Mouse (Mus musculus) liver, embryonic 12.5 days (tissue): ENCODE results near the gene Krtap9-3. TPM values are rescaled to one million over a fixed set of nuclear protein-coding genes. Genes with fewer than 3 reads are reported as not detected.

ENCODE experiments used
- ATAC-seq: fragments of 200-750 bp; cut with Nextera tagmentation; 2 replicates; pipeline ENCODE4 v1.8.0; 2017; ENCODE audit warnings: moderate number of reproducible peaks, mild to moderate bottlenecking, moderate library complexity
- H3K27ac ChIP-seq: fragments of 300-500 bp; sonication (generic); 2 replicates; pipeline ENCODE4 v1.5.1; 2016; ENCODE audit warnings: mild to moderate bottlenecking
- H3K27me3 ChIP-seq: fragments of 300-500 bp; sonication (generic); replicated peaks from 2 replicates; pipeline ENCODE4 v1.6.1; 2016; ENCODE audit warnings: mild to moderate bottlenecking, moderate library complexity
- H3K36me3 ChIP-seq: fragments of 300-500 bp; sonication (generic); 2 replicates; pipeline ENCODE4 v1.6.1; 2016; ENCODE audit warnings: mild to moderate bottlenecking, moderate library complexity
- H3K4me1 ChIP-seq: fragments of 300-500 bp; sonication (generic); 2 replicates; pipeline ENCODE4 v1.6.1; 2016
- H3K4me2 ChIP-seq: fragments of 300-500 bp; sonication (generic); 2 replicates; pipeline ENCODE4 v1.6.1; 2016; ENCODE audit warnings: mild to moderate bottlenecking, moderate library complexity
- H3K4me3 ChIP-seq: fragments of 300-500 bp; sonication (generic); 2 replicates; pipeline ENCODE4 v1.5.1; 2016; ENCODE audit warnings: mild to moderate bottlenecking, moderate library complexity
- H3K9ac ChIP-seq: fragments of 300-500 bp; sonication (generic); 2 replicates; pipeline ENCODE4 v1.6.1; 2016; ENCODE audit warnings: mild to moderate bottlenecking, moderate library complexity
- H3K9me3 ChIP-seq: fragments of 300-500 bp; sonication (generic); replicated peaks from 2 replicates; pipeline ENCODE4 v1.6.1; 2016; ENCODE audit warnings: mild to moderate bottlenecking, moderate library complexity
- WGBS: fragments of 180-500 bp; shearing (Covaris S2); methylation state at CpG from one replicate; pipeline ENCODE4 v1.1.7; 2016; ENCODE audit not compliant: insufficient replicate concordance; 5-methylcytosine and 5-hydroxymethylcytosine counted together
- polyA plus RNA-seq: library from polyadenylated mRNA; unstranded; fragments of >200 nt; fragmentation: Nextera tagmentation; extraction: Ambion mirVana; gene quantifications from 2 replicates; pipeline ENCODE4 v1.2.1, GENCODE M21; 2016

The Krtap9-3 gene
- polyA plus RNA-seq, 1 experiment from 2014 or later: not detected

- Histone ChIP-seq H3K4me2 (no peak within 1 kb of the TSS), H3K4me1 (no peaks in the 10 kb centered on the region), H3K4me3 (no peak within 1 kb of the TSS), H3K9ac (no peak within 1 kb of the TSS), H3K27me3 (no peaks in the 10 kb centered on the region), H3K9me3 (no peaks in the 10 kb centered on the region), H3K36me3 (no peaks in the 10 kb centered on the region), H3K27ac (no peak within 1 kb of the TSS)
- ATAC-seq: no peak
- WGBS: 76% methylated on average over 9 of the region's 9 CpGs
Observed at GRCm38 (mm10) chr11:99559366-99559765, 38.5 kb downstream of the Krtap9-3 start, which contains the start of gene Gm11939. TSS of gene Gm11939 (minus strand) at chr11:99559466.

DNA sequence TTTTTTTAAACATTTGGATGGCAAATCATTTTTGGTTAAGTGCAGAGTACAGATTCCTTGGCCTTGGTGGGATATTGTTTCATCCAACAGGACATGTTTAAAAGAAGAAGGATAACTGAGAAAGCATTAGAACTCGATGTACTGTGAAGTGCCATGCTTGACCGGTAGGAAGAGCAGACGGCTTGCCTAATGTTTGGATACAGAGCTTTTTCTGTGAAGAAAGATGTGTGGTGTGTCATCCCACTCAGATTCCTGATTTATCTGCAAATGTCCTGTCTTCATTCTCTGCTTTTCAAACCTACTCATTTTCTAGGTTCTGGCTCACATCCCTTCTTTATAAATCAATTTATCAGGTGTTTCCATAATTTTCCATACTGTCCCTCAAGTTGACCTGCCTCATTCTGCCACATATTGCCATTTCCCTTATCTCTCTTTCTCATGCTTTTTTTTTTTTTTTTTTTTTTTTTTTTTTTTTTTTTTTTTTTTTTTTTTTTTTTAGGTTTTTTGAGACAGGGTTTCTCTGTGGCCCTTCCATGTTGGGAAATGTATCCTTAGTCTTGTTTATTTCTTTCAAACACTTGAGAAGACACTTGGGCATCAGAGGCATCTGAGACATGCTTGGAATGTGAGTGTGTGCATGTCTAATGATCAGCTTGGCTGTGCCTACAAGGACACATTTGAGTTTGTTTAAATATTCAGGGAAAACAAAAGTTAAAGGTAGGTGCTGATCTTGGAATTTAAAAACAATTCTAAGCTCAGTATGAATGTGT, 39.7 kb downstream of the Krtap9-3 start:
- H3K36me3 ChIP-seq: no peaks in the 10 kb centered on the region
- no peak for ATAC-seq
- H3K4me3 ChIP-seq: no peak overlapping the region
- no peak overlapping the region for H3K9ac ChIP-seq
- 57% methylated on average over 3 of the region's 3 CpGs for WGBS
- H3K4me1 ChIP-seq: no peaks in the 10 kb centered on the region
- H3K4me2 ChIP-seq: no peak overlapping the region
- no peaks in the 10 kb centered on the region for H3K27me3 ChIP-seq
- no peaks in the 10 kb centered on the region for H3K9me3 ChIP-seq
- H3K27ac ChIP-seq: no peak overlapping the region

DNA sequence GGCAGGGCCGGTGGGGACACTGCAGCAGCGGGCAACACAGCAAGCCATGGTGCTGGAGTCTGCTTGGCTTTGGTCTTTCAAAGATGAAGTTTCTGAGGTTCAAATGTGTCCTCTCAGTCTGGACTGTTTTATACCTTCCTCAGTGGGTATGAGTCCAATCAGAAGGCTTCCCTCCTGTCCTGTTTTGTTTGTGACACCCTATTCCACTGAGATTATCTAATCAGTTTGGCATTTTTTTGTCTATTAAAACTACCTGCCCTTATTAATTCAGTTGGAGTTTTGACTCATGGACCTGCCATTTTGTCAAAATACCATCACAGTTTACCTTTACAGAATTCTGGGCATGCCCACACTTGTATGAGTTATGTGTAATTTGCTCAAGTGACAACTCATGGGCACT, 41.2 kb downstream of the Krtap9-3 start, which contains the start of gene Krtap3-2:
Gene Krtap3-2, minus strand, starts transcription at position 101 of the 400 bp plus-strand sequence.
- Histone ChIP-seq H3K27ac (no peak within 1 kb of the TSS), H3K4me3 (no peak within 1 kb of the TSS), H3K36me3 (no peaks in the 10 kb centered on the region), H3K9ac (no peak within 1 kb of the TSS), H3K4me1 (no peaks in the 10 kb centered on the region), H3K27me3 (no peaks in the 10 kb centered on the region), H3K4me2 (no peak within 1 kb of the TSS), H3K9me3 (no peaks in the 10 kb centered on the region)
- no peak for ATAC-seq
- WGBS: 53% methylated on average over 2 of the region's 2 CpGs

DNA sequence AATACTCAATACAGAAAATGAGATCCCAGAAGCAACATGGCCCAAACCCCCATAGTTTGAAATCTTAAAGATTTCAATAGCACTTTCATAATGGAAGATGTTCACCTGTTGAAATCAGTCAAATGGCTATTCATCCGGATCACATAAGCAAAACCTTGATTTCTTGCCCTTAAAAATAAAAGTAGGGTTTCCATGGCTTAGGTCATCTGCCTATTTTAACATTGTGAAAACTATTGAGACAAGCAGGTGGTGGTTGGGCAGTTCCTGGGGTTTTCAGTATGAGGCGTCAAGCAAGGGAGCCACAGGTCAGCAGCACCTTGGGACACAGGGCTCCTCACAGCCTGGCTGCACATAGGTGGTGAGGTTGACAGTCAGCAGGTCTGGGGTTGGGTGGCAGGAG, 41.7 kb downstream of the Krtap9-3 start:
- Histone ChIP-seq H3K4me1 (no peaks in the 10 kb centered on the region), H3K4me2 (no peak overlapping the region), H3K27ac (no peak overlapping the region), H3K36me3 (no peaks in the 10 kb centered on the region), H3K9me3 (no peaks in the 10 kb centered on the region), H3K9ac (no peak overlapping the region), H3K4me3 (no peak overlapping the region), H3K27me3 (no peaks in the 10 kb centered on the region)
- WGBS: 52% methylated on average over 2 of the region's 2 CpGs
- ATAC-seq: no peak

DNA sequence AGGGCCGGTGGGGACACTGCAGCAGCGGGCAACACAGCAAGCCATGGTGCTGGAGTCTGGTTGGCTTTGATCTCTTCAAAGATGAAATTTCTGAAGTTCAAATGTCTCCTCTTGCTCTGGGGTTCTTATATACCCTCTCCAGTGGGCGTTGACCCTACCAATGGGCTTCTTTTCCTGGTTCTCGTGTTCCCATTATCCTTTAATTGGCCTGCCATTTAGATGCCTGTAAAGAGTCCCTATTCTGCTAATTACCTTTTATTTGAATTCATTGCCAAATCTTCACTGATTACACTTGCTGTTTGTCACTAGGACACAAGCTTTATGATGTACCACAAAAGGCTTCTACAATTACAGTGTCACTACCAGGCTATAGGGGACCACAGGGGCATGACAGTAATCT, 47.1 kb downstream of the Krtap9-3 start, which contains the start of gene Krtap3-3:
Gene Krtap3-3, minus strand, starts transcription at position 101 of the 400 bp plus-strand sequence.
- H3K4me1 ChIP-seq: no peaks in the 10 kb centered on the region
- no peak for ATAC-seq
- no peak within 1 kb of the TSS for H3K4me2 ChIP-seq
- WGBS: 70% methylated on average over 4 of the region's 4 CpGs
- no peaks in the 10 kb centered on the region for H3K27me3 ChIP-seq
- H3K4me3 ChIP-seq: no peak within 1 kb of the TSS
- no peaks in the 10 kb centered on the region for H3K36me3 ChIP-seq
- no peak within 1 kb of the TSS for H3K9ac ChIP-seq
- H3K27ac ChIP-seq: no peak within 1 kb of the TSS
- H3K9me3 ChIP-seq: no peaks in the 10 kb centered on the region

- Histone ChIP-seq H3K4me3 (no peak overlapping the region), H3K9me3 (no peaks in the 10 kb centered on the region), H3K27ac (no peak overlapping the region), H3K27me3 (no peaks in the 10 kb centered on the region), H3K4me2 (no peak overlapping the region), H3K36me3 (no peaks in the 10 kb centered on the region), H3K9ac (no peak overlapping the region), H3K4me1 (no peaks in the 10 kb centered on the region)
- no peak for ATAC-seq
Observed at GRCm38 (mm10) chr11:99547892-99548291, 50.0 kb downstream of the Krtap9-3 start.

Other genes with a start within 250 kb of the Krtap9-3 start
- gene Krt27, start 247.0 kb downstream of the Krtap9-3 start, polyA plus RNA-seq: not detected in 2 replicates
- gene Krt28, start 223.2 kb downstream of the Krtap9-3 start, polyA plus RNA-seq: 0.07 and 0.11 TPM in 2 replicates
- gene Krt10, start 208.7 kb downstream of the Krtap9-3 start, polyA plus RNA-seq: 5.2 and 6.1 TPM in 2 replicates
- gene Krt12, start 175.8 kb downstream of the Krtap9-3 start, polyA plus RNA-seq: 0.06 TPM in 1 of 2 replicates, not detected in the other
- 23.5 and 24.6 TPM in 2 replicates for gene Krt20, start 160.0 kb downstream of the Krtap9-3 start, polyA plus RNA-seq
- 0.20 and 0.35 TPM in 2 replicates for gene Krt23, start 105.0 kb downstream of the Krtap9-3 start, polyA plus RNA-seq
- gene Krt39, start 76.8 kb downstream of the Krtap9-3 start, polyA plus RNA-seq: not detected in 2 replicates
- not detected in 2 replicates for gene Krt40, start 54.9 kb downstream of the Krtap9-3 start, polyA plus RNA-seq
- not detected in 2 replicates for gene Krtap3-3, start 47.2 kb downstream of the Krtap9-3 start, polyA plus RNA-seq
- gene Krtap3-2, start 41.3 kb downstream of the Krtap9-3 start, polyA plus RNA-seq: not detected in 2 replicates
- gene Gm11939, start 38.6 kb downstream of the Krtap9-3 start, polyA plus RNA-seq: not detected in 2 replicates
- not detected in 2 replicates for gene Krtap3-1, start 31.5 kb downstream of the Krtap9-3 start, polyA plus RNA-seq
- gene Krtap1-5, start 17.1 kb downstream of the Krtap9-3 start, polyA plus RNA-seq: not detected in 2 replicates
- gene Krtap1-4, start 14.5 kb downstream of the Krtap9-3 start, polyA plus RNA-seq: not detected in 2 replicates
- not detected in 2 replicates for gene Krtap1-3, start 6.8 kb downstream of the Krtap9-3 start, polyA plus RNA-seq
- gene Gm11938, start 5.2 kb upstream of the Krtap9-3 start, polyA plus RNA-seq: not detected in 2 replicates
- not detected in 2 replicates for gene Gm11937, start 12.1 kb upstream of the Krtap9-3 start, polyA plus RNA-seq
- not detected in 2 replicates for gene Krtap2-4, start 16.7 kb upstream of the Krtap9-3 start, polyA plus RNA-seq
- gene Gm11562, start 22.3 kb upstream of the Krtap9-3 start, polyA plus RNA-seq: not detected in 2 replicates
- not detected in 2 replicates for gene Krtap4-1, start 30.1 kb upstream of the Krtap9-3 start, polyA plus RNA-seq
- gene Krtap4-2, start 37.0 kb upstream of the Krtap9-3 start, polyA plus RNA-seq: not detected in 2 replicates
- gene Krtap4-7, start 46.0 kb upstream of the Krtap9-3 start, polyA plus RNA-seq: not detected in 2 replicates
- not detected in 2 replicates for gene Gm11555, start 52.1 kb upstream of the Krtap9-3 start, polyA plus RNA-seq
- gene Gm11563, start 60.9 kb upstream of the Krtap9-3 start, polyA plus RNA-seq: not detected in 2 replicates
- not detected in 2 replicates for gene Krtap4-6, start 67.9 kb upstream of the Krtap9-3 start, polyA plus RNA-seq
- not detected in 2 replicates for gene Gm14190, start 92.6 kb upstream of the Krtap9-3 start, polyA plus RNA-seq
- not detected in 2 replicates for gene Gm14180, start 136.2 kb upstream of the Krtap9-3 start, polyA plus RNA-seq
- gene Gm11595, start 174.8 kb upstream of the Krtap9-3 start, polyA plus RNA-seq: not detected in 2 replicates
- not detected in 2 replicates for gene Krtap4-8, start 182.6 kb upstream of the Krtap9-3 start, polyA plus RNA-seq
- not detected in 2 replicates for gene Krtap4-9, start 187.1 kb upstream of the Krtap9-3 start, polyA plus RNA-seq
- not detected in 2 replicates for gene Gm11596, start 195.4 kb upstream of the Krtap9-3 start, polyA plus RNA-seq
- gene Gm11569, start 200.8 kb upstream of the Krtap9-3 start, polyA plus RNA-seq: not detected in 2 replicates
- gene Gm11554, start 206.3 kb upstream of the Krtap9-3 start, polyA plus RNA-seq: not detected in 2 replicates
- not detected in 2 replicates for gene Krtap4-13, start 211.8 kb upstream of the Krtap9-3 start, polyA plus RNA-seq
- gene Gm11564, start 217.6 kb upstream of the Krtap9-3 start, polyA plus RNA-seq: not detected in 2 replicates
- gene 2300003K06Rik, start 240.0 kb upstream of the Krtap9-3 start, polyA plus RNA-seq: not detected in 2 replicates